Mouse (Mus musculus): ENCODE measurements around the gene AL731706.1.
"Not testable (repeated sequence)": the region's sequence is repeated elsewhere in the genome, so short reads cannot be mapped to it uniquely, and the experiment has no call there.

Gene AL731706.1

GRCm38 (mm10) chr2:136891068-136891950, at the start of gene AL731706.1, which contains the start of the genes Slx4ip and Mkks:
Gene AL731706.1, minus strand, starts transcription at chr2:136891389.
Gene Slx4ip, plus strand, starts transcription at chr2:136891218.
Gene Mkks, minus strand, starts transcription at chr2:136891389.
- DNase-seq (ENCODE audit: low read depth), result peak; percentile 100

GRCm38 (mm10) chr2:136938249-136938648, 47.1 kb upstream of the AL731706.1 start:
- no peak for DNase-seq (ENCODE audit: low read depth)

- peak; percentile 6 for DNase-seq (ENCODE audit: low read depth)
These were observed 45.5 kb upstream of the AL731706.1 start for GRCm38 (mm10) chr2:136936391-136937288.

- no peak for DNase-seq (ENCODE audit: low read depth)
These were observed 29.8 kb upstream of the AL731706.1 start for GRCm38 (mm10) chr2:136921003-136921408.

GRCm38 (mm10) chr2:136920257-136920993, 29.2 kb upstream of the AL731706.1 start:
- DNase-seq (ENCODE audit: low read depth), result no peak

- DNase-seq (ENCODE audit: low read depth), result no peak
These were observed 28.2 kb upstream of the AL731706.1 start for GRCm38 (mm10) chr2:136919433-136919832.

- no peak for DNase-seq (ENCODE audit: low read depth)
These were observed 23.2 kb upstream of the AL731706.1 start for GRCm38 (mm10) chr2:136914334-136914902.

- DNase-seq (ENCODE audit: low read depth), result no peak
These were observed 21.8 kb upstream of the AL731706.1 start for GRCm38 (mm10) chr2:136913021-136913420.

GRCm38 (mm10) chr2:136911958-136912411, 20.8 kb upstream of the AL731706.1 start:
- DNase-seq (ENCODE audit: low read depth), result no peak

GRCm38 (mm10) chr2:136909298-136909697, 18.1 kb upstream of the AL731706.1 start:
- DNase-seq (ENCODE audit: low read depth), result no peak

GRCm38 (mm10) chr2:136908596-136908995, 17.4 kb upstream of the AL731706.1 start:
- DNase-seq (ENCODE audit: low read depth), result no peak

- DNase-seq (ENCODE audit: low read depth), result peak; percentile 5
These were observed 4.9 kb upstream of the AL731706.1 start for GRCm38 (mm10) chr2:136896131-136896530.

GRCm38 (mm10) chr2:136894494-136894893, 3.3 kb upstream of the AL731706.1 start:
- no peak for DNase-seq (ENCODE audit: low read depth)

GRCm38 (mm10) chr2:136891951-136892371, 772 bp upstream of the AL731706.1 start:
- peak; percentile 99 for DNase-seq (ENCODE audit: low read depth)

GRCm38 (mm10) chr2:136890716-136891067, 497 bp downstream of the AL731706.1 start:
- DNase-seq (ENCODE audit: low read depth), result not testable (repeated sequence)

- peak; percentile 25 for DNase-seq (ENCODE audit: low read depth)
These were observed 4.3 kb downstream of the AL731706.1 start for GRCm38 (mm10) chr2:136886846-136887245.

- no peak for DNase-seq (ENCODE audit: low read depth)
These were observed 5.6 kb downstream of the AL731706.1 start, which contains the start of gene AL731706.2 for GRCm38 (mm10) chr2:136885579-136885978. Gene AL731706.2, minus strand, starts transcription at chr2:136885679.

- no peak for DNase-seq (ENCODE audit: low read depth)
These were observed 36.4 kb downstream of the AL731706.1 start for GRCm38 (mm10) chr2:136854543-136855388.

GRCm38 (mm10) chr2:136850366-136850765, 40.8 kb downstream of the AL731706.1 start:
- no peak for DNase-seq (ENCODE audit: low read depth)

GRCm38 (mm10) chr2:136837994-136838393, 53.2 kb downstream of the AL731706.1 start:
- no peak for DNase-seq (ENCODE audit: low read depth)
